Mouse (Mus musculus) ES-E14 (cell line): ENCODE measurements around the gene Tspan13. TPM values are rescaled to one million over a fixed set of nuclear protein-coding genes. Genes with fewer than 3 reads are reported as not detected.

Source experiments
- DNase-seq: peaks from one replicate; pipeline ENCODE4 v3.0.0-alpha.2; 2013; ENCODE audit warnings: low read depth, low spot score
- H3K27ac ChIP-seq: 2 replicates; pipeline ENCODE4 v1.5.1; 2012; ENCODE audit warnings: low read depth, mild to moderate bottlenecking, low read length, moderate library complexity, mixed read lengths; ENCODE audit not compliant: poor library complexity, insufficient read depth, severe bottlenecking
- H3K36me3 ChIP-seq: 2 replicates; pipeline ENCODE4 v1.6.1; 2012; ENCODE audit warnings: mild to moderate bottlenecking, low read length, moderate library complexity, mixed read lengths; ENCODE audit not compliant: control insufficient read depth, poor library complexity, insufficient read depth, severe bottlenecking
- H3K4me1 ChIP-seq, 2 experiments: fragments of 150-350 bp in 1 of 2; sonication (generic) in 1 of 2; 2 replicates each; pipeline ENCODE4 v1.6.1; 2012; ENCODE audit warnings: low read length in 2 of 2, mild to moderate bottlenecking in 1 of 2, mixed read lengths in 1 of 2; ENCODE audit not compliant: control insufficient read depth in 2 of 2, insufficient read depth in 2 of 2, poor library complexity in 1 of 2
- H3K4me3 ChIP-seq, 2 experiments: fragments of 150-350 bp in 1 of 2; sonication (generic) in 1 of 2; 2 replicates each; pipeline ENCODE4 v1.5.1; 2012; ENCODE audit warnings: low read length in 2 of 2, low read depth in 1 of 2, mild to moderate bottlenecking in 1 of 2, mixed read lengths in 1 of 2; ENCODE audit not compliant: insufficient read depth in 1 of 2, poor library complexity in 1 of 2, severe bottlenecking in 1 of 2
- H3K9ac ChIP-seq: 2 replicates; pipeline ENCODE4 v1.6.1; 2012; ENCODE audit warnings: low read depth, mild to moderate bottlenecking, low read length, mixed read lengths; ENCODE audit not compliant: poor library complexity, insufficient read depth, severe bottlenecking
- H3K9me3 ChIP-seq: fragments of 150-350 bp; sonication (generic); 2 replicates; pipeline ENCODE4 v1.6.1; 2012; ENCODE audit warnings: low read depth, mild to moderate bottlenecking, low read length; ENCODE audit not compliant: control insufficient read depth, insufficient read depth
- CHD2 ChIP-seq: IDR thresholded peaks from 2 replicates; pipeline ENCODE4 v1.6.1; 2014; ENCODE audit warnings: mild to moderate bottlenecking, low read depth, low read length, inconsistent platforms
- HCFC1 ChIP-seq: IDR thresholded peaks from 2 replicates; pipeline ENCODE4 v1.6.1; 2012; ENCODE audit warnings: low read length, inconsistent platforms, borderline replicate concordance; ENCODE audit not compliant: insufficient read depth
- MAFK ChIP-seq: IDR thresholded peaks from 2 replicates; pipeline ENCODE4 v1.6.1; 2014; ENCODE audit warnings: mild to moderate bottlenecking, low read depth, low read length, inconsistent platforms; ENCODE audit not compliant: insufficient read depth
- ZC3H11A ChIP-seq: IDR thresholded peaks from 2 replicates; pipeline ENCODE4 v1.6.1; 2012; ENCODE audit warnings: low read depth, mild to moderate bottlenecking, inconsistent platforms, low read length, borderline replicate concordance
- ZNF384 ChIP-seq: IDR thresholded peaks from 2 replicates; pipeline ENCODE4 v1.6.1; 2012; ENCODE audit warnings: low read depth, low read length, inconsistent platforms
- in situ Hi-C, 2 experiments: fragments of 600-800 bp; cut with MboI; formaldehyde crosslinking; loops; one replicate each; pipeline ENCODE4 v1.15.1; 2025; ENCODE audit warnings: low sequenced_read_pairs in 2 of 2, inconsistent platforms in 1 of 2; ENCODE audit not compliant: unreplicated experiment in 2 of 2
- total RNA-seq: library from RNA; depleted of rRNA; stranded (reverse); fragments of 300-350 nt; gene quantifications from 2 replicates; pipeline ENCODE4 v1.2.3, GENCODE M21; 2012

Tspan13 gene
- total RNA-seq, 1 experiment: 31.9 TPM

- Histone ChIP-seq H3K27ac (no peak overlapping the region), H3K4me3 (no peak overlapping the region), H3K36me3 (no peaks in the 10 kb centered on the region), H3K9me3 (no peaks in the 10 kb centered on the region), H3K4me1 (no peaks in the 10 kb centered on the region), H3K9ac (no peak overlapping the region)
- in situ Hi-C loops: loop anchor here in 1 of 2 experiments (10.0 kb wide), 1 partner anchor 63 kb away; no protein-coding TSS in a partner anchor
- TF ChIP-seq ZNF384 (no peak), ZC3H11A (no peak), HCFC1 (no peak), CHD2 (no peak), MAFK (no peak)
- no peak for DNase-seq
These were observed 36.0 kb upstream of the Tspan13 start for GRCm38 (mm10) chr12:36078101-36078899.

GRCm38 (mm10) chr12:36072860-36073259 is 30.6 kb upstream of the Tspan13 start:
- no peak overlapping the region for H3K4me3 ChIP-seq
- no peak overlapping the region for H3K27ac ChIP-seq
- H3K9me3 ChIP-seq: no peaks in the 10 kb centered on the region
- H3K9ac ChIP-seq: no peak overlapping the region
- no peak for DNase-seq
- no peak for TF ChIP-seq MAFK
- TF ChIP-seq ZC3H11A: no peak
- TF ChIP-seq HCFC1: no peak
- TF ChIP-seq CHD2: no peak
- TF ChIP-seq ZNF384: no peak
- in situ Hi-C loops: loop anchor here in 1 of 2 experiments (10.0 kb wide), 1 partner anchor 58 kb away; no protein-coding TSS in a partner anchor
- H3K4me1 ChIP-seq: no peaks in the 10 kb centered on the region
- no peaks in the 10 kb centered on the region for H3K36me3 ChIP-seq

GRCm38 (mm10) chr12:36070231-36070630 is 27.9 kb upstream of the Tspan13 start:
- Histone ChIP-seq H3K4me3 (no peak overlapping the region), H3K4me1 (no peaks in the 10 kb centered on the region), H3K36me3 (no peaks in the 10 kb centered on the region), H3K9ac (no peak overlapping the region), H3K9me3 (no peaks in the 10 kb centered on the region), H3K27ac (no peak overlapping the region)
- no peak for TF ChIP-seq ZC3H11A
- no peak for TF ChIP-seq HCFC1
- no peak for TF ChIP-seq CHD2
- no peak for TF ChIP-seq MAFK
- DNase-seq: no peak
- in situ Hi-C loops: loop anchor here in 1 of 2 experiments (10.0 kb wide), 1 partner anchor 55 kb away; no protein-coding TSS in a partner anchor

- Histone ChIP-seq H3K9me3 (no peaks in the 10 kb centered on the region), H3K9ac (no peak overlapping the region), H3K4me3 (no peak overlapping the region), H3K4me1 (no peaks in the 10 kb centered on the region), H3K36me3 (no peaks in the 10 kb centered on the region), H3K27ac (no peak overlapping the region)
- TF ChIP-seq HCFC1: no peak
- no peak for TF ChIP-seq CHD2
- TF ChIP-seq ZC3H11A: no peak
- no peak for TF ChIP-seq MAFK
- TF ChIP-seq ZNF384: no peak
- DNase-seq: no peak
- in situ Hi-C loops: no loop called here
These were observed 25.2 kb upstream of the Tspan13 start for GRCm38 (mm10) chr12:36067538-36067937.

- Histone ChIP-seq H3K36me3 (no peaks in the 10 kb centered on the region), H3K4me3 (no peak overlapping the region), H3K9ac (no peak overlapping the region), H3K9me3 (no peaks in the 10 kb centered on the region), H3K27ac (no peak overlapping the region), H3K4me1 (no peaks in the 10 kb centered on the region)
- no peak for TF ChIP-seq ZC3H11A
- no peak for TF ChIP-seq CHD2
- no peak for DNase-seq
- in situ Hi-C loops: no loop called here
These were observed 23.6 kb upstream of the Tspan13 start for GRCm38 (mm10) chr12:36065911-36066310.
